Mouse (Mus musculus) heart, embryonic 15.5 days (tissue): ENCODE measurements around the gene Slc38a11. TPM values are rescaled to one million over a fixed set of nuclear protein-coding genes. Genes with fewer than 3 reads are reported as not detected.

Experiments used
- ATAC-seq: fragments of 200-750 bp; cut with Nextera tagmentation; replicated peaks from 2 replicates; pipeline ENCODE4 v1.8.0; 2017; ENCODE audit warnings: low read depth, moderate TSS enrichment; ENCODE audit not compliant: insufficient number of reproducible peaks, insufficient read depth, low FRiP score
- H3K27ac ChIP-seq: fragments of 300-500 bp; sonication (generic); 2 replicates; pipeline ENCODE4 v1.5.1; 2015; ENCODE audit warnings: mild to moderate bottlenecking, inconsistent platforms
- H3K27me3 ChIP-seq: fragments of 300-500 bp; sonication (generic); 2 replicates; pipeline ENCODE4 v1.6.1; 2015; ENCODE audit warnings: inconsistent platforms
- H3K36me3 ChIP-seq: fragments of 300-500 bp; sonication (generic); 2 replicates; pipeline ENCODE4 v1.6.1; 2015; ENCODE audit warnings: mild to moderate bottlenecking, inconsistent platforms
- H3K4me1 ChIP-seq: fragments of 300-500 bp; sonication (generic); replicated peaks from 2 replicates; pipeline ENCODE4 v1.6.1; 2015; ENCODE audit warnings: inconsistent platforms
- H3K4me2 ChIP-seq: fragments of 300-500 bp; sonication (generic); 2 replicates; pipeline ENCODE4 v1.6.1; 2015; ENCODE audit warnings: inconsistent platforms, mild to moderate bottlenecking, moderate library complexity
- H3K4me3 ChIP-seq: fragments of 300-500 bp; sonication (generic); 2 replicates; pipeline ENCODE4 v1.5.1; 2015; ENCODE audit warnings: mild to moderate bottlenecking, inconsistent platforms
- H3K9ac ChIP-seq: fragments of 300-500 bp; sonication (generic); 2 replicates; pipeline ENCODE4 v1.6.1; 2015; ENCODE audit warnings: mild to moderate bottlenecking, inconsistent platforms
- H3K9me3 ChIP-seq: fragments of 300-500 bp; sonication (generic); replicated peaks from 2 replicates; pipeline ENCODE4 v1.6.1; 2016; ENCODE audit warnings: inconsistent platforms
- WGBS: fragments of 180-500 bp; shearing (Covaris S2); methylation state at CpG from one replicate; pipeline ENCODE4 v1.1.7; 2015; ENCODE audit warnings: mixed read lengths; 5-methylcytosine and 5-hydroxymethylcytosine counted together
- polyA plus RNA-seq: library from polyadenylated mRNA; unstranded; fragments of >200 nt; fragmentation: Nextera tagmentation; extraction: Ambion mirVana; gene quantifications from 2 replicates; pipeline ENCODE4 v1.2.1, GENCODE M21; 2015

The Slc38a11 gene
- 0.09 and 0.23 TPM in 2 replicates for polyA plus RNA-seq

- Histone ChIP-seq H3K9me3 (no peaks in the 10 kb centered on the region), H3K36me3 (no peaks in the 10 kb centered on the region), H3K27me3 (no peaks in the 10 kb centered on the region), H3K4me2 (peak within 1 kb of the TSS; percentile 57), H3K9ac (no peak within 1 kb of the TSS), H3K4me1 (no peaks in the 10 kb centered on the region; the same call in 1 of the 2 replicates), H3K4me3 (peak within 1 kb of the TSS; percentile 19; the same call in 1 of the 2 replicates), H3K27ac (no peak within 1 kb of the TSS)
- 5% methylated on average over 18 of the region's 18 CpGs for WGBS
- ATAC-seq: peak; percentile 35; the same call in 1 of the 2 replicates
Observed at GRCm38 (mm10) chr2:65363828-65364497, at the start of gene Slc38a11. Gene Slc38a11 (minus strand): TSS chr2:65364034.

DNA sequence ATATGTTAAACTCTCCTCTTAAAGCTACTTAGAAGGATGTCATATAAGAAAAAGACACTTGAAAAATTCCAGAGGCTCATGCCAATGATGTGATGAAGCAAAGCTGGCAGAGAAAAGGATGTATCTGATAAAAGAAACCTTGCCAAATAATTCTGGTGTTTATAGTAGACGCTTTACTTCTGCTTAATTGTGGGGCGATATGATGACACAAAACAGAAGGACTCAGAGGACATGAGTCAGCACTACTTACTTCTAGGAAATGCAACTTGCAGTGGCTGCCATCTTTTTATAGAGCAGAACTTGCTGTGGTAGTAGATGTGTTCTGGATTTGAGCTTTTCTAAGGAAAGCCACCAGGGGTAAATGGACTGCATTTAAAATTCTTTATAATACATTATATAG is 43.3 kb upstream of the Slc38a11 start:
- Histone ChIP-seq H3K4me2 (no peak overlapping the region), H3K4me1 (no peaks in the 10 kb centered on the region), H3K27me3 (no peaks in the 10 kb centered on the region), H3K9ac (no peak overlapping the region), H3K9me3 (no peaks in the 10 kb centered on the region), H3K36me3 (no peaks in the 10 kb centered on the region), H3K27ac (no peak overlapping the region), H3K4me3 (no peak overlapping the region)
- ATAC-seq: no peak
- 40% methylated on average over 2 of the region's 2 CpGs for WGBS

DNA sequence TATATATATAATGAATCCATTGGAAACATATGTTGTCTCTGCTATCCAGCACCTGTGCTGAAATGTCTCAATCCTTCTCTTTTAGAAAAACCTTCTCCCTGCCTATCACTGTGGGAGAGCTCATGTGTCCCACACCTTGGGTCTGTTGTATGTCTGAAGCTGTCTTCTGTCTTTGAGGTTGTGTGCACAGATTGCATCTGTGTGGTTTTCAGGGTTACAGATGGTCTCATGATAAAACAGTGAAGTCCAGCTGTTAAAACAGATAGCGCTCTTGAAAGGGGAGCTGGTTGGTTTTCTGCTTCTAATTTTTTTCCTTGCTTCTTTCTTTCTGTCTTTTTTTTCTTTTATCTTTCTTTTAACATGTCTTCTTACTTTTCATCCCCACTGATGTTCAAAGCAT is 41.6 kb upstream of the Slc38a11 start:
- Histone ChIP-seq H3K4me1 (no peaks in the 10 kb centered on the region), H3K9me3 (no peaks in the 10 kb centered on the region), H3K27ac (no peak overlapping the region), H3K9ac (no peak overlapping the region), H3K4me2 (no peak overlapping the region), H3K27me3 (no peaks in the 10 kb centered on the region), H3K36me3 (no peaks in the 10 kb centered on the region), H3K4me3 (no peak overlapping the region)
- no peak for ATAC-seq
- WGBS: 86% methylated on average over 1 of the region's 1 CpGs

DNA sequence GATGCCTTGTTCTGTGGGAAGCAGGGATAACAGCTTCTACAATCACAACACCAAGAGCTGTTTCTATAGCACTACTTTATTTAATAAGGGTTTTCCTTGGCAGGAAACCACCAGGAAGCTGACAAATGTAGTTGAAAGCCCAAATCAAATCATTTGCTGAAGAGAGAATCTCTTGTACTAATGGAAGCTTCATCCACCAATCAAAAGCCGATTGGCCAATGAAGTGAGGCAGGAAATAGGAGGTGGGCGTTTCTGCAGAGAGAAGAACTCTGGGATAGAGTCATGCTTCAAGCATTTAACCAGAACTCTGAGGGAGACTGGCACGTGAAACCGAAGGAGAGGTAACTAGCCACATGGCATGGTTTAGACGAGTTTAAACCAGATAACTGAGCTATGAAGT is 38.2 kb upstream of the Slc38a11 start:
- Histone ChIP-seq H3K4me1 (no peaks in the 10 kb centered on the region), H3K4me2 (no peak overlapping the region), H3K36me3 (no peaks in the 10 kb centered on the region), H3K4me3 (no peak overlapping the region), H3K27ac (no peak overlapping the region), H3K9ac (no peak overlapping the region), H3K27me3 (no peaks in the 10 kb centered on the region), H3K9me3 (no peaks in the 10 kb centered on the region)
- ATAC-seq: no peak
- 76% methylated on average over 5 of the region's 5 CpGs for WGBS

- H3K4me3 ChIP-seq: no peak overlapping the region
- no peaks in the 10 kb centered on the region for H3K36me3 ChIP-seq
- ATAC-seq: no peak
- WGBS: 42% methylated on average over 5 of the region's 5 CpGs
- peak overlapping the region; percentile 10; the same call in 1 of the 2 replicates for H3K4me2 ChIP-seq
- H3K27ac ChIP-seq: no peak overlapping the region
- no peak overlapping the region for H3K9ac ChIP-seq
- no peaks in the 10 kb centered on the region for H3K4me1 ChIP-seq
- no peaks in the 10 kb centered on the region for H3K9me3 ChIP-seq
- no peaks in the 10 kb centered on the region for H3K27me3 ChIP-seq
Observed at GRCm38 (mm10) chr2:65399938-65400337, 36.1 kb upstream of the Slc38a11 start.

DNA sequence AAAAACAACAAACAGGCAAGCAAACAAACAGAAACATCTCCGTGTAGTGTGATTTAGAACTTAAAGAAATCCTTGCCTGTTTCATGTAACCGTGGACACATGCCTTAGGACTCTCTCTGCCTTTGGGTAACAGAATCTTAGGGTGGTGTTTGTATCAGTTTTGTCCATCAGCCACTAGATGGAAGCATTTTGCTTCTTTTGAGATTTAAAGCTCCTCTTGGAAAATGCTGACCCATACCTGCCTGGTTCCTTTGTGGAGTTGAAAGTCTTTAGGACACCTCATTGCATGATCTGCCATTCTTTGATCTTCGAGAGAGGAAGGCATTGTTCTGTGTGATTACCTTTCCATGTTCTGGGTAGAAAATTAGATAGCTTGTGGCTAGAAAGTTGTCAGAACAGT is 32.3 kb upstream of the Slc38a11 start:
- no peaks in the 10 kb centered on the region for H3K36me3 ChIP-seq
- no peaks in the 10 kb centered on the region for H3K4me1 ChIP-seq
- H3K27ac ChIP-seq: no peak overlapping the region
- H3K9ac ChIP-seq: no peak overlapping the region
- H3K27me3 ChIP-seq: no peaks in the 10 kb centered on the region
- H3K4me3 ChIP-seq: no peak overlapping the region
- ATAC-seq: no peak
- WGBS: 25% methylated on average over 3 of the region's 3 CpGs
- no peak overlapping the region for H3K4me2 ChIP-seq
- no peaks in the 10 kb centered on the region for H3K9me3 ChIP-seq

- Histone ChIP-seq H3K9me3 (no peaks in the 10 kb centered on the region), H3K27me3 (no peaks in the 10 kb centered on the region), H3K36me3 (no peaks in the 10 kb centered on the region), H3K4me1 (no peaks in the 10 kb centered on the region), H3K4me2 (no peak overlapping the region), H3K4me3 (no peak overlapping the region), H3K27ac (no peak overlapping the region), H3K9ac (no peak overlapping the region)
- 0 out of 2 replicates have a peak, but pooled peaks have one; percentile 43 for ATAC-seq
- WGBS: 44% methylated on average over 4 of the region's 4 CpGs
Observed at GRCm38 (mm10) chr2:65393061-65393460, 29.2 kb upstream of the Slc38a11 start.

DNA sequence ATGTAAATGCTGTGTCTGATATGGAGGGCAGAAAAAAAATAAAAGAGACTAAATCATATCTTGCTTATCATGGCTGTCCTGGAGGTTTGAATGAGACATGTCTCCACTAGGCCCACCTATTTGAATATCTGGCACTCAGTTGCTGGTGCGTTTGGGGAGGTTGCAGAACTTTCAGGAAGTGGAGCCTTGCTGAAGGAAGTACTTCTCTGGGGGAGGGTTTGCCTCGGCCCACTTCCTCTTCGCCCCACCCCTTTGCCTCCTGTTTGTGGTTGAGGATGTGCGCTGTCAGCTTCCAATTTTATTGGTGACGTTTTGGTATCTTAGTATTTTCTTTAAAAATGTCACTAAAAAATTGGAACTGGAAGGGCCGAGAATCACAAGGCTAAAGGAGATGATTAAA is 27.5 kb upstream of the Slc38a11 start:
- Histone ChIP-seq H3K27me3 (no peaks in the 10 kb centered on the region), H3K9ac (no peak overlapping the region), H3K27ac (no peak overlapping the region), H3K4me3 (no peak overlapping the region), H3K4me1 (no peaks in the 10 kb centered on the region), H3K36me3 (no peaks in the 10 kb centered on the region), H3K4me2 (no peak overlapping the region), H3K9me3 (no peaks in the 10 kb centered on the region)
- WGBS: 75% methylated on average over 6 of the region's 6 CpGs
- no peak for ATAC-seq

DNA sequence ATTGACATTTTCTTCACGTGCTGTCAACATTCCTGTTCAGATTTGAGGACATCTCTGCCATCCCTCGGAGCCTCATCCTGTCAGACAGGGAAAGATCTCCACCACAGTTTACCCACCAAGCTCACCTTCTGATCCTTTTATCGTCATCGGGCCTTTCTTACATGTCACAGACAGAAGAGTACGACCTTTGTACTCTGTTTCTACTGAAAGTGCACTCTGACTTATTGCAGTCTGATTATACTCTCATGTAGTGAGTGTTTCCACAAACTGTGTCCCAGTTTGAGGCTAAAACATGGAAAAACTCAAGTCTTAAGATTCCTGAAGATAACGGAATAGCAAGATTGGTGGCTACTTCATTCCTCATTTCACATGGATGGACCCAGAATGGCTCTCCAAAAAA is 21.0 kb upstream of the Slc38a11 start:
- no peak overlapping the region for H3K9ac ChIP-seq
- no peak overlapping the region for H3K4me2 ChIP-seq
- H3K4me3 ChIP-seq: no peak overlapping the region
- WGBS: 72% methylated on average over 6 of the region's 6 CpGs
- H3K36me3 ChIP-seq: no peaks in the 10 kb centered on the region
- no peaks in the 10 kb centered on the region for H3K4me1 ChIP-seq
- no peaks in the 10 kb centered on the region for H3K9me3 ChIP-seq
- H3K27me3 ChIP-seq: no peaks in the 10 kb centered on the region
- no peak overlapping the region for H3K27ac ChIP-seq
- ATAC-seq: no peak

DNA sequence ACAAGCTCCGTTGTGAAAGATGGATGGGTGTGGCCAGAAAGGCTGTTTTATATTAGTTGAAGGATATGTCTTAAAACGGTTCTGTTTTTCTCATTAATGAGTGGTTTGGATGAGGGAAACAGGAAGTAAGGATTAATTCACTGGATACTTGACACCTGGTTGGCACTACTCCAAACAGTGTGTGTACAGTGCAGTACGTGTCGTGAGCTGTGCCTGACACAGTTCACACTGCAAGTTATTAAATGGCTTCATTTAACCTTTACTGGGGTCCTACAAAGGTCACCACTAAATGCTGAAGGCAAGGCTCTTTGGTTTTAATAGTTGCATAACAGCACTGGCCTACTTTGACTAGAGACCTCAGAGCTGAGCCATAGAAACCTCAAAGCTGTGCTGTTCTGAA is 18.7 kb upstream of the Slc38a11 start:
- H3K36me3 ChIP-seq: no peaks in the 10 kb centered on the region
- 15% methylated on average over 4 of the region's 4 CpGs for WGBS
- no peak overlapping the region for H3K4me3 ChIP-seq
- no peaks in the 10 kb centered on the region for H3K27me3 ChIP-seq
- ATAC-seq: no peak
- H3K4me1 ChIP-seq: no peaks in the 10 kb centered on the region
- H3K4me2 ChIP-seq: no peak overlapping the region
- H3K9me3 ChIP-seq: no peaks in the 10 kb centered on the region
- no peak overlapping the region for H3K9ac ChIP-seq
- H3K27ac ChIP-seq: no peak overlapping the region

DNA sequence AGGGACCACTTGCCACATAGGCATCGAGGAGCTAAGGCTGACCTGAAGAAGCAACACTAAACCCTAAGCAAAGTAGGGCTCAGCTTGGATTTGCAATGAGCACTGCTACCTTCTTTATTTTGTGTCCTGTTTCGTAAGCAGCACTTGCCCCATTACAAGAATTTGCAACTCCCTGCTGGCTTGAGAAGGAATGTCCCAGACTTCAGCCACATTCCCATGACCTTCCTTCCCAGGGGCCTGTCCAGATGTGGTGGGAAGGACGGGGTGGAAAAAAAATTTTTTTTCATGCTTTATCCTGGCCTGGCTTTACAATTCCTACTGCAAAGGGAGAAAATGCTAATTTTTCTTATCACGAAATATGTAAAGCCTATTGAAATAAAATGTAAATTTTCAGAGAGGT is 14.6 kb upstream of the Slc38a11 start:
- H3K4me2 ChIP-seq: no peak overlapping the region
- H3K36me3 ChIP-seq: no peaks in the 10 kb centered on the region
- no peak for ATAC-seq
- 57% methylated on average over 4 of the region's 4 CpGs for WGBS
- no peak overlapping the region for H3K4me3 ChIP-seq
- H3K27me3 ChIP-seq: no peaks in the 10 kb centered on the region
- H3K4me1 ChIP-seq: no peaks in the 10 kb centered on the region
- no peaks in the 10 kb centered on the region for H3K9me3 ChIP-seq
- H3K27ac ChIP-seq: no peak overlapping the region
- H3K9ac ChIP-seq: no peak overlapping the region

GRCm38 (mm10) chr2:65374410-65374809 is 10.6 kb upstream of the Slc38a11 start:
- Histone ChIP-seq H3K4me3 (no peak overlapping the region), H3K4me1 (no peaks in the 10 kb centered on the region), H3K9ac (no peak overlapping the region), H3K27ac (no peak overlapping the region), H3K4me2 (no peak overlapping the region), H3K9me3 (no peaks in the 10 kb centered on the region), H3K36me3 (no peaks in the 10 kb centered on the region), H3K27me3 (no peaks in the 10 kb centered on the region)
- 86% methylated on average over 5 of the region's 5 CpGs for WGBS
- ATAC-seq: no peak
